Mouse (Mus musculus) midbrain, embryonic 15.5 days (tissue): ENCODE measurements at regions not wholly inside any gene's neighbourhood (a gene's known extent, or its start where the extent isn't known, plus 50 kb on each side); places are given as distances from the start of the nearest gene placed in this dataset.

ENCODE experiments used
- ATAC-seq: fragments of 200-750 bp; cut with Nextera tagmentation; replicated peaks from 2 replicates; pipeline ENCODE4 v1.8.0; 2017; ENCODE audit warnings: moderate TSS enrichment
- H3K27ac ChIP-seq: fragments of 300-500 bp; sonication (generic); 2 replicates; pipeline ENCODE4 v1.5.1; 2015; ENCODE audit warnings: mild to moderate bottlenecking, inconsistent platforms
- H3K27me3 ChIP-seq: fragments of 300-500 bp; sonication (generic); replicated peaks from 2 replicates; pipeline ENCODE4 v1.6.1; 2015; ENCODE audit warnings: inconsistent platforms
- H3K36me3 ChIP-seq: fragments of 300-500 bp; sonication (generic); replicated peaks from 2 replicates; pipeline ENCODE4 v1.6.1; 2015; ENCODE audit warnings: inconsistent platforms
- H3K4me1 ChIP-seq: fragments of 300-500 bp; sonication (generic); 2 replicates; pipeline ENCODE4 v1.6.1; 2015; ENCODE audit warnings: inconsistent platforms
- H3K4me2 ChIP-seq: fragments of 300-500 bp; sonication (generic); 2 replicates; pipeline ENCODE4 v1.6.1; 2015; ENCODE audit warnings: inconsistent platforms, mild to moderate bottlenecking, moderate library complexity
- H3K4me3 ChIP-seq: fragments of 300-500 bp; sonication (generic); 2 replicates; pipeline ENCODE4 v1.5.1; 2015; ENCODE audit warnings: mild to moderate bottlenecking, inconsistent platforms
- H3K9ac ChIP-seq: fragments of 300-500 bp; sonication (generic); 2 replicates; pipeline ENCODE4 v1.6.1; 2015; ENCODE audit warnings: mild to moderate bottlenecking, inconsistent platforms
- H3K9me3 ChIP-seq: fragments of 300-500 bp; sonication (generic); 2 replicates; pipeline ENCODE4 v1.6.1; 2016; ENCODE audit warnings: inconsistent platforms
- WGBS: fragments of 180-500 bp; shearing (Covaris S2); methylation state at CpG from one replicate; pipeline ENCODE4 v1.1.7; 2015; ENCODE audit warnings: mixed read lengths; 5-methylcytosine and 5-hydroxymethylcytosine counted together

DNA sequence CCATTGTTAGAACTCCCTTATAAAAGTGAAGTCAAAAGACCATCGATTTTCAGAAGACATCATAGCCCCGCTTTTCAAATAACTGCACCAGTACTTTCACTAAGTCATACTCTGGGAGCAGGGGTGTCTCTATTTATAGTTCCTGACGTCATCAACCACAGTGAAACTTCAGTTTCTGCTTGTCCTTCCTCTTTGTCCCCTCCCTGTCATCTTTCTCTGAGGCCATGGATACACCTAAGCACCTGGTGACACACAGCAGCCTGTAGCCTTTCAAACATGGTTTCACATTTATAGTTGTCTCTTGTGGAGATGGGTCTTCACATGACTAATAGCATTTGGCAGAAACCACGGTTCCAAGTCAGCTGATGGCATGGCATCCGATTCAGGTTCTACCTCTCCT, 277.2 kb downstream of the 4933412E24Rik start:
- Histone ChIP-seq H3K9me3 (no peaks in the 10 kb centered on the region), H3K4me1 (no peaks in the 10 kb centered on the region), H3K9ac (no peak overlapping the region), H3K4me2 (no peak overlapping the region), H3K36me3 (no peaks in the 10 kb centered on the region), H3K27ac (no peak overlapping the region), H3K4me3 (no peak overlapping the region), H3K27me3 (no peaks in the 10 kb centered on the region)
- 86% methylated on average over 5 of the region's 5 CpGs for WGBS
- no peak for ATAC-seq

DNA sequence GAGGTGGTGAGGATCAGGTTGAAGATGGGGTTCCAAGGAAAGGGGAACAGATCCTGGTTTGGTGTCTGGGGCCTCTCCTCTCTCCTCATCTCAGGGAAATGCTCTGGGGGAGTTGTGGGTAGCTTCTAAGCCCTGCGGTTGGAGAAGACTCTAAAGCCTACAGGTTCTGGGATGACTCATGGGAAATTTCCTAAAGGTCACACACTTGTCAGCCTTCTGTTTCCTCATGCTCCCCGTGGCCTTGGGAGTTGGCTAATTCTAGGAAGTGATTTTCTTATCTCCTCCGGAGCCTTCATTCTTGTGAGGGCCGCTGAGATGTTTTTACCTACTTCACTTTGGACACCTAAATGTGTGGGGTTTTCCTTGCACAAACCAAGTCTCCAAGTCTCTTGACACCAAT, 279.2 kb downstream of the 4933412E24Rik start:
- Histone ChIP-seq H3K27me3 (no peaks in the 10 kb centered on the region), H3K36me3 (no peaks in the 10 kb centered on the region), H3K9ac (no peak overlapping the region), H3K4me1 (no peaks in the 10 kb centered on the region), H3K4me2 (no peak overlapping the region), H3K9me3 (no peaks in the 10 kb centered on the region), H3K4me3 (no peak overlapping the region), H3K27ac (no peak overlapping the region)
- WGBS, result 92% methylated on average over 4 of the region's 4 CpGs
- no peak for ATAC-seq

DNA sequence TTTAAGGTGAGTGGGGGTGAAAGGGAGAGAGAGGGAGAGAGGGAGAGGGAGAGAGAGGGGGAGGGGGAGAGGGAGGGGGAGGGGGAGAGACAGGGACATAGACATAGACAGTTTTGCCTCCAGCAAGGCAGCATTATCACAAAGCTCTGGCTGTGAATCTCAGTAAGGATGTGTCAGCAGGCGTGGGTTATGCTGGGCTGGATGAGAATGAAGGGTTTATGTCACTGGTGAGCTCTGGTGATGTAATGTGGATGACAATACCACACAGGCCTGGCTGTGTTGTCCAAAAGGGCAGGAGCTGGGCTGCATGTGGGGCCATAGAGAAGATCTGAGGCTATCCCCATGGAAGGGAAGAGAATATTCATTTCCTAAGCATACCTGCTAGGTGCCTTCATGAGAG, 282.0 kb downstream of the 4933412E24Rik start:
- no peaks in the 10 kb centered on the region for H3K9me3 ChIP-seq
- H3K4me2 ChIP-seq, result no peak overlapping the region
- WGBS, result 71% methylated on average over 1 of the region's 1 CpGs
- no peak overlapping the region for H3K27ac ChIP-seq
- no peak for ATAC-seq
- H3K4me3 ChIP-seq, result no peak overlapping the region
- H3K36me3 ChIP-seq, result no peaks in the 10 kb centered on the region
- no peaks in the 10 kb centered on the region for H3K4me1 ChIP-seq
- no peaks in the 10 kb centered on the region for H3K27me3 ChIP-seq
- no peak overlapping the region for H3K9ac ChIP-seq

DNA sequence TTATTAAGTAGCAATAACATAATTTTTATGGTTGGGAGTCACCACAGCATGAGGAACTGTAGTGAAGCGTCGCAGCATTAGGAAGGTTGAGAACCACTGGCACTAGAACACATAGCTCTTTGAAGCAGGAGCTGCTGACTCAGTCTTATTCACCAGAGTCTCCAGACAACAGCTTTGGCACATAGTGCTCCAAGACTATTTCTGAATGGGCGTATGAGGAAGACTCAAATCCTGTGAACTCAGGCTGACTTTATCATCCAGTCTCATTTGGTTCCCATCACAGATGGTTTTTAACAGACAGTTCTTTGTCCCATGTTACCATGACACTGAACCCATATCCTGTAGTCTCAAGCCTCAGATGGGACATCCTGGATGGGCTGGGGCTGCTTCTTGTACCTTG, 282.5 kb downstream of the 4933412E24Rik start:
- no peak for ATAC-seq
- WGBS, result 93% methylated on average over 3 of the region's 3 CpGs
- Histone ChIP-seq H3K36me3 (no peaks in the 10 kb centered on the region), H3K27ac (no peak overlapping the region), H3K4me2 (no peak overlapping the region), H3K4me3 (no peak overlapping the region), H3K27me3 (no peaks in the 10 kb centered on the region), H3K9me3 (no peaks in the 10 kb centered on the region), H3K9ac (no peak overlapping the region), H3K4me1 (no peaks in the 10 kb centered on the region)

DNA sequence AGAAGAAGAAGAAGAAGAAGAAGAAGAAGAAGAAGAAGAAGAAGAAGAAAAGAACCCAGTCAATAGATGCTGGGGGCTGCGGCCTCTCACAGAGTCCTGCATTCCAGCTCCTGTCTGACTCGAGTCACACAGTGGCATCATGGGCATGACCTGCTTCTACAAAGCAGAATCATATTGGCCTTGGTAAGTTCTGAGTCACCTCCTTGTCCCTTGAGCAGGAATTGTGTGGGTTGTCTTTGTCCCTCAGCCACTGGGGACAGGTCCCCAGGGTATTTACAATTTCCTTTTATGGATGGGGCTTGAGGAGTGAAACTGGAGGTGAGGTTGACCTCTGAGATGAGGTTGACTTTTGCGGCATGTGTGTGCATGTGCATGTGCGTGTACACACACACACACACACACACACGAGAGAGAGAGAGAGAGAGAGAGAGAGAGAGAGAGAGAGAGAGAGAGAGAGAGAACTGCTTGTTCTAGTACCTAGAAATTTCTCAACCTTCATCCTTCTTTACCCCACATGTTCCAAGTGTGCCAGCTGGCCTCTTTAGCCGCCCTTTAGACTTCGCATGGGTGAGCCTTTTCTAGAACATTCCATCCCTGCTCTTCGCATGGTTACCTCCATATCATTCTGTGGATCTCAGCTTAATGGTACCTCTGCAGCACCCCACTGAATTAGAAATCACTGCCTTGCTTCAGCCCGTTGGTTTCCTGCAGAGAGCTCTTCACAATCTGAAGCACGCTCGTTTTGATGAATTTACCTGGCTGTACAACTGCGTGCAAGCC, 283.2 kb downstream of the 4933412E24Rik start:
- 78% methylated on average over 12 of the region's 12 CpGs for WGBS
- no peak for ATAC-seq

DNA sequence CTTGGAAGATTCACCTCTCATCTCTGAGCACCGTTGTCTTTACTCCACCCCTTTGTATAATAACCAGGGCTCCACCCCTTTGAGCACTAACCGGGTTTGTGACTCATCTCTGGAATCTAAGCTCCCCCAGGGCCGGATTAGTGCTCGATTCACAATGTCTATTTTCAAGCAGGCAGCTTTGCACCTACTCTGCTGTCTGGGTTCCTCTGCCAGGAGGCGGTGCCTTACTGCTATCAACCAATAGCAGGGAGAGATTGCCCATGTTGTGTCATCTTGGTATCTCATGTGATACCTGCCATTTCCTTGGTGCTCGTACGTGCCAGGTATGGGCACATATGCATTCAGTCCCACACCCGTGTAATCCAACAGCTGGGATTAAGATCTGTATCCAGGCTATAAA, 285.3 kb downstream of the 4933412E24Rik start:
- no peaks in the 10 kb centered on the region for H3K36me3 ChIP-seq

More for the DNA sequence above, 283.2 kb downstream of the 4933412E24Rik start:
- H3K4me2 ChIP-seq, result no peak overlapping the region
- H3K9ac ChIP-seq, result no peak overlapping the region
- H3K27ac ChIP-seq, result no peak overlapping the region
- no peaks in the 10 kb centered on the region for H3K27me3 ChIP-seq
- no peaks in the 10 kb centered on the region for H3K36me3 ChIP-seq
- no peaks in the 10 kb centered on the region for H3K4me1 ChIP-seq
- H3K4me3 ChIP-seq, result no peak overlapping the region
- H3K9me3 ChIP-seq, result no peaks in the 10 kb centered on the region

DNA sequence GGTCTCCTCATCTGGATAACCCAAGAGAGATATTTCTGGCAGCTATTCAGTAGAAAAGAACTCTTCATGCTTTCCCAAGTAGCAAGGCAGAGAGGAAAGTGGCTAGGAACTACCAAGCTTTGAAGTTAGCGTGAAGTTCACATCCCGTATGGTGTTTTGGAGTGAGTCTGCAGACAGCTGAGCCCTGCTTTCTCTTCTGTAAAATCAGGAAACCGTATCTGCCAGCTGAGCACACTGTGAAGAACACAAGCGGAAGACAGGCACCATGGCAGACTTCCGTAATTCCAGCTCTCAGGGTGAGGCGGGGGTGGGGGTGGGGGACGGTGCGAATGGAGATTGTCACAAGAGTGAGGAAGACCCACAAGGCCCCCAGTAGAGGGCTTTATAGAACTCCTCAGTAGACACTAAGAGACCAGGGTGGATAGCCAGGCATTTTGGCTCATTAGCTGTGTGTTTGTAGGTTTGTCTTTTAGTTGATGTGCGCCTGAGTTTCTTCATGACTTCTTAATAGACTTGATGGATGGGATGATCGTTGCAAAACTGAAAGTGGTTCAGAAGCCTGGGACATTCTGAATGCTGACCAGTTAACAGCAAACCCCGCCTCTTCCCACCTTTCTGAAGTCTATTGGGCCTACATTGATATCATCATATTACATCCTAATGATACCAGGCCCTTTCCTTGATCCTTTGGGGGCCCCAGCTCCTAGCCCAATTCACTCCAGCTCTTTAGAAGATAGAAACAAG, 287.4 kb downstream of the 4933412E24Rik start:
- no peaks in the 10 kb centered on the region for H3K9me3 ChIP-seq
- H3K4me3 ChIP-seq, result no peak overlapping the region
- H3K9ac ChIP-seq, result no peak overlapping the region
- no peaks in the 10 kb centered on the region for H3K27me3 ChIP-seq
- WGBS, result 84% methylated on average over 11 of the region's 11 CpGs
- no peaks in the 10 kb centered on the region for H3K4me1 ChIP-seq
- no peak for ATAC-seq
- H3K27ac ChIP-seq, result no peak overlapping the region
- no peaks in the 10 kb centered on the region for H3K36me3 ChIP-seq
- H3K4me2 ChIP-seq, result no peak overlapping the region

More for the DNA sequence above, 285.3 kb downstream of the 4933412E24Rik start:
- no peak overlapping the region for H3K4me2 ChIP-seq
- no peaks in the 10 kb centered on the region for H3K27me3 ChIP-seq
- no peak for ATAC-seq
- 78% methylated on average over 8 of the region's 8 CpGs for WGBS
- H3K9ac ChIP-seq, result no peak overlapping the region
- H3K4me1 ChIP-seq, result no peaks in the 10 kb centered on the region
- H3K27ac ChIP-seq, result no peak overlapping the region
- no peaks in the 10 kb centered on the region for H3K9me3 ChIP-seq
- no peak overlapping the region for H3K4me3 ChIP-seq

DNA sequence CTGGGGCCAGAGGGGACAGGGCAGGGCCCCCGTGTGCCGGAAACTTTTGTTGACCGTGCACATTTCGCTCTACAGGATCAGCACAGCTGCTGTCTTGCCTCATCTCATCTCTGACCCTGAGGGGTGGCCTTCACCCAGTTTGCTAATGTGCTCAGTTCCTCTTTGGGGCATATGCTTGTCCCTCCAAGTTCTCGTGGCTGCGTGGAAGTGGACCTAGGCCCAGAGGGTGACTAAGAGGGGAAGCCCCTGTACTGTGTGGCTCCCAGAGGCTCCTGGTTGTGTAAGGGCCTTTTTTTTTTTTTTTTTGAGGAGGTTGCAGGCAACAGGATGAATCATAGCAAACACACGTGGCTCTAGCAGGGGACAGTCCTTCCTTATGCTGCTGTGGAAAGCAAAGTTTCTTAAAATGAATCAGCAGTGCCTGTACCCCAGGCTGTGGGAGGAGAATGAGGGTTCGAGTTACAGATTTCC, 288.2 kb downstream of the 4933412E24Rik start:
- Histone ChIP-seq H3K9ac (no peak overlapping the region), H3K27ac (no peak overlapping the region), H3K4me1 (no peaks in the 10 kb centered on the region), H3K9me3 (no peaks in the 10 kb centered on the region), H3K36me3 (no peaks in the 10 kb centered on the region), H3K4me2 (no peak overlapping the region), H3K27me3 (no peaks in the 10 kb centered on the region), H3K4me3 (no peak overlapping the region)
- WGBS, result 81% methylated on average over 8 of the region's 8 CpGs
- no peak for ATAC-seq

DNA sequence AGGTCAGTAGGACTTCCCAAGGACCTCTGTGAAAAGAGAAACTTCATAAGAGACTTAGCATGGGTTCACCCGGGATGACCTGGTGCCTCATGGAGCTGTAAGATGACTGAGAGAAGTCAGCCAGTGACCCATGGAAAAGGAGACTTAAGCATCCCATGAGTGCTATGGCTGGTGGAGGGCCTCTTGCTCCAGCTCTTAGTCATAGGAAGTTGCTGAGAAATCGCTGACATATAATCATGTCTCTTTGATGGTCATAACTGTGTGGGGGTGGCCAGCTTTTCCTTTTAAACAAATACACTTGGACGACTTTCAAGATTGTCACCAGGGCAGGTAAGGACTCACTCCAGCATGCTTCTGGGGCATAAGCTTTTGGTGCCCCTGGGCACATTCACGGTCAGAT, 290.5 kb downstream of the 4933412E24Rik start:
- Histone ChIP-seq H3K4me1 (no peaks in the 10 kb centered on the region), H3K9me3 (no peaks in the 10 kb centered on the region), H3K27me3 (no peaks in the 10 kb centered on the region), H3K27ac (no peak overlapping the region), H3K9ac (no peak overlapping the region), H3K4me2 (no peak overlapping the region), H3K36me3 (no peaks in the 10 kb centered on the region), H3K4me3 (no peak overlapping the region)
- no peak for ATAC-seq
- 94% methylated on average over 4 of the region's 4 CpGs for WGBS

DNA sequence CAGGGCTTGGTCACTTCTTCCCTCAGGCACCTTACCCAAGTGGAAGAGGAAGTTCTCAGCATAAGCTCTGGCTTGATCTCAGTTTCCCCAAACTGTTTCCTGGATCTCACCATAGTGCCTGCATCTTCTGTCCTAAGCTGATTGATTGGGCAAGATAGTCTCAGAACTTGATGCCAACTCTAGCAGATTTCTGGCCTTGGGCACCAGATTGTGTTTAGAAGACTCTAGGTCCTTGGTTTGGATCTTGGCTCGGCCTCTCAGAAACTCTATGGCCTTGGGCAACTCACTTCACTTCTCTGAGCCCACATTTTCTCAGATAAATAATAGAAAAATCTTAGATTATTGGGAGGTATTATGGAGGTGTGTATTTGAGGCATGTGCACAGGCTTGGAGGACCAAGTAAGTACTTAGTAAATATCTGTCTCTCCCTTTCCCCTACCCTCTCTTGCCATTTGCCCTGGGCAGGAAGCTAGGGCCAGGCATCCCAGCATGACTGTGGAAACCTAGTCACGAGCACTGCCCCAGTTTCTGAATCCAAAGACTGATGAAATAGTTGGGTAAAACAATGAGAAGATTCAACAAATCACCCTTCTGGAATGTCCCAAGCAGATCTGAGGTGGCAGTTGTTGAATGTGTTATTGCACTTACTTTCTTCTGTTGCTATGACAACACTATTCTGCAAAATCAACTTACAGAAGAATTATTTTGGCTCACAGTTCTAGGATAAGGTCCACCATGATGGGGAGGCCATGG, 293.6 kb downstream of the 4933412E24Rik start:
- WGBS, result 88% methylated on average over 2 of the region's 2 CpGs
- no peaks in the 10 kb centered on the region for H3K9me3 ChIP-seq
- no peaks in the 10 kb centered on the region for H3K36me3 ChIP-seq
- no peak overlapping the region for H3K4me3 ChIP-seq
- H3K9ac ChIP-seq, result no peak overlapping the region
- no peak overlapping the region for H3K4me2 ChIP-seq
- H3K4me1 ChIP-seq, result no peaks in the 10 kb centered on the region
- ATAC-seq, result no peak
- no peak overlapping the region for H3K27ac ChIP-seq
- H3K27me3 ChIP-seq, result no peaks in the 10 kb centered on the region

DNA sequence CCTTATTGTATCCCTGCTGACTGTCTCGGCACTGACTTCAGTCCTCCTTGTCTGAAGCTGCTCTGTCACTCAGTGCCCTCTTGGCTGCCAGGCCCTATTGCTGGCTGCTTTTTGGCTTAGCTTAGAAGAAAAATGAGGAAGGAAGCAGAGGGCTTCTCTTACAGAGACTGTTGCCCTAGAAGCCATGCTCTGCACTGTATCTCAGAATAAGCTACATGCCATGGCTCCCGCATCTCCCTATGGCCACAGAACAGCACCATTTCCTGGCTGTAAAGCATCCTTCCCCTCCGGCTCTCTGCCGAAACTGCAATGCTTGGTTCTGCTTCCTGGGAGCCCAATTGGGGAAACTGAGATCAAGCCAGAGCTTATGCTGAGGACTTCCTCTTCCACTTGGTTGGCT, 295.0 kb downstream of the 4933412E24Rik start:
- no peaks in the 10 kb centered on the region for H3K9me3 ChIP-seq
- no peak overlapping the region for H3K27ac ChIP-seq
- H3K27me3 ChIP-seq, result no peaks in the 10 kb centered on the region
- WGBS, result 85% methylated on average over 4 of the region's 4 CpGs
- no peak overlapping the region for H3K4me2 ChIP-seq
- no peak for ATAC-seq
- H3K4me3 ChIP-seq, result no peak overlapping the region
- H3K4me1 ChIP-seq, result no peaks in the 10 kb centered on the region
- H3K36me3 ChIP-seq, result no peaks in the 10 kb centered on the region
- no peak overlapping the region for H3K9ac ChIP-seq

DNA sequence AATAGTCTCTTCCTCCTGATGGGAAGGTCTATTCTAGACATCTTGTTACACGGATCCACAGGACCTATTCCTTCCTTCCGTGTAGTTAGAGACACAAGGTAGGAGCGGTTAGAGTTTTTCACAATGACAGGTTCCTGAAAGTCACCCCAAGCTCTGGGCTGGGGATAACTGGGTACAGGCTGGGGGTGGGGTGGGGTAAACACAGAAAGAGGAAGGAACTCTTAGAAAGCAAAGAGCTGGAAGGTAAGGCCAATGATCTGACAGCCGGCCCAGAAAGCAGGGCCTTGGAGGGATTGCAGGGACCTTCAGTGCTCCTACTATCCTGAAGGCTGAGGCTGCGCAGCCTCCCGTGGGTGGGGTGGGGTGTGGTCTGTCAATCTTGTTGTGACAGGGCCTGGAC, 295.4 kb downstream of the 4933412E24Rik start:
- 81% methylated on average over 6 of the region's 6 CpGs for WGBS
- Histone ChIP-seq H3K36me3 (no peaks in the 10 kb centered on the region), H3K9me3 (no peaks in the 10 kb centered on the region), H3K27ac (no peak overlapping the region), H3K9ac (no peak overlapping the region), H3K4me2 (no peak overlapping the region), H3K4me1 (no peaks in the 10 kb centered on the region), H3K4me3 (no peak overlapping the region), H3K27me3 (no peaks in the 10 kb centered on the region)
- no peak for ATAC-seq
